Mouse (Mus musculus): ENCODE measurements around the gene Dynlt1f. TPM values are rescaled to one million over a fixed set of nuclear protein-coding genes. Genes with fewer than 3 reads are reported as not detected.
"Not testable (repeated sequence)": the region's sequence is repeated elsewhere in the genome, so short reads cannot be mapped to it uniquely, and the experiment has no call there.

Dynlt1f gene
- total and polyA plus RNA-seq, 2 experiments from 2014 or later: 148 to 213 TPM

GRCm38 (mm10) chr17:6600216-6600911 lies 55.3 kb downstream of the Dynlt1f start:
- not testable (repeated sequence) for H3K4me3 ChIP-seq (ENCODE audit: low read depth, low read length); H3K4me1 ChIP-seq (ENCODE audit: control insufficient read depth, insufficient read depth); H3K4me2 ChIP-seq (ENCODE audit: low read depth, low read length); H3K9ac ChIP-seq (replicated peaks; ENCODE audit: low read depth, low read length); DNase-seq (ENCODE audit: low spot score); H3K27ac ChIP-seq (ENCODE audit: low read depth); ATAC-seq (ENCODE audit: insufficient read depth, low read depth); H3K27me3 ChIP-seq (ENCODE audit: control insufficient read depth, insufficient read depth, low read length); H3K9me3 ChIP-seq (replicated peaks; ENCODE audit: control insufficient read depth, low read length); H3K36me3 ChIP-seq (replicated peaks; ENCODE audit: control insufficient read depth, insufficient read depth, low read length)
- 77% methylated on average over 5 of the region's 8 CpGs for WGBS

- not testable (repeated sequence) for H3K4me2 ChIP-seq (ENCODE audit: low read depth, low read length); H3K27ac ChIP-seq (ENCODE audit: low read depth); H3K9me3 ChIP-seq (replicated peaks; ENCODE audit: control insufficient read depth, low read length); H3K27me3 ChIP-seq (ENCODE audit: control insufficient read depth, insufficient read depth, low read length); H3K4me1 ChIP-seq (ENCODE audit: control insufficient read depth, insufficient read depth); DNase-seq (ENCODE audit: low spot score); H3K36me3 ChIP-seq (replicated peaks; ENCODE audit: control insufficient read depth, insufficient read depth, low read length); H3K9ac ChIP-seq (replicated peaks; ENCODE audit: low read depth, low read length); ATAC-seq (ENCODE audit: insufficient read depth, low read depth); H3K4me3 ChIP-seq (ENCODE audit: low read depth, low read length)
- 82% methylated on average over 7 of the region's 7 CpGs for WGBS
These were observed 57.3 kb downstream of the Dynlt1f start for GRCm38 (mm10) chr17:6598356-6598755.

Other genes starting within 250 kb of the Dynlt1f start
- gene Dynlt1b, start 225.8 kb downstream of the Dynlt1f start, total RNA-seq (2014; rRNA removed; ENCODE audit: low replicate concordance): 214 and 264 TPM in 2 replicates
- 558 and 559 TPM in 2 replicates for gene Dynlt1b, start 225.8 kb downstream of the Dynlt1f start, polyA plus RNA-seq (2015; fragmentation: Nextera tagmentation; extraction: Ambion mirVana)
- gene Dynlt1c, start 54.2 kb downstream of the Dynlt1f start, total RNA-seq (2014; rRNA removed; ENCODE audit: low replicate concordance): 2.1 and 4.9 TPM in 2 replicates
- 16.5 and 17.8 TPM in 2 replicates for gene Dynlt1c, start 54.2 kb downstream of the Dynlt1f start, polyA plus RNA-seq (2015; fragmentation: Nextera tagmentation; extraction: Ambion mirVana)
- gene Sytl3, start 3.2 kb upstream of the Dynlt1f start, total RNA-seq (2014; rRNA removed; ENCODE audit: low replicate concordance): 1.9 TPM in 1 of 2 replicates, not detected in the other
- 0.18 and 0.40 TPM in 2 replicates for gene Sytl3, start 3.2 kb upstream of the Dynlt1f start, polyA plus RNA-seq (2015; fragmentation: Nextera tagmentation; extraction: Ambion mirVana)
- 91.3 and 103 TPM in 2 replicates for gene Ezr, start 126.9 kb upstream of the Dynlt1f start, total RNA-seq (2014; rRNA removed; ENCODE audit: low replicate concordance)
- 126 and 141 TPM in 2 replicates for gene Ezr, start 126.9 kb upstream of the Dynlt1f start, polyA plus RNA-seq (2015; fragmentation: Nextera tagmentation; extraction: Ambion mirVana)

Data from heart, postnatal 0 days (tissue).